ENCODE assay signal across 27 mouse cellular contexts in the genomic region with DNA sequence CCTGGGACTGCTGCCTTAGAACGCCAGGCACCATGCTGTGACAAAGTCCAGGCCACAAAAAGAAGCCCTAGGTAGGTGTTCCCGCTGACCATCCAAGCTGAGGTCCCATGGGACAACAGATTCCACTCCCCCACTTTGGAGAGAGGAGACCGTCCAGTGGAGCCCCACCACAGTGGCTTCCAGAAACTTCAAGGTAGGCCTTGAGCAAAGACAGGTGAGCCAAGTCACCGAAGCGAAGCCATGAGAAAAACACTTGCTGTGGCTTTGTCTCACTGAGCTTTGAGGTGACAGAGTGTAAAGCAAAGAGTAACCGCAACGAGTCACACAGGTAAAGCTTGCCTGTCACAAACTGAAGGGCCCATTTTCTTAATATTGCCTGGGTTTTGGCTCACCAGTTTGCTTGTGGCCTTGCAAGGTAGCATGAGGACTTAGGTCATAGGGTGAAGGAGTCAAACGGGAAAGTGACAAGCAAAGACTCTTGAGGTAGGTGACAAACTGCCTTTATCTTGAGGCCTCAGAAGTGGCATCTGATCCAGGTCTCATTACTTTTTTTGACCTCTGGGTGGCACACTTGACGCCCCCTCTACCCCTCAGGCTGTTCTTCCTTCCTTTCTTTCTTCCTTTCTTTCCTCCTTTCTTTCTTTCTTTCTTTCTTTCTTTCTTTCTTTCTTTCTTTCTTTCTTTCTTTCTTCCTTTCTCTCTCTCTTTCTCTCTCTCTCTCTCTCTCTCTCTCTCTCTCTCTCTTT.
DNase-seq lines count a peak whose midpoint lies in the region; ATAC-seq and TF ChIP-seq lines count a peak whose summit lies in the region.
"Had no signal": no experiment of that assay in that cellular context is flagged by ENCODE, and none has a peak within 500 bp of the region (broad histone marks: within the 10 kb centered on the region; RNA-seq: fewer than 3 reads in every experiment).

No protein-coding gene starts in this region.

- H3K36me3 ChIP-seq in intestine, postnatal 0 days (ENCODE audit: control insufficient read depth, insufficient read depth): no peaks in the 10 kb centered on the region
- no peaks in the 10 kb centered on the region for H3K36me3 ChIP-seq in intestine, embryonic 15.5 days
- H3K36me3 ChIP-seq in MEL (ENCODE audit: control insufficient read depth in 1 of 2, insufficient read depth in 2 of 2, low read length in 2 of 2): no peaks in the 10 kb centered on the region
- H3K36me3 ChIP-seq in splenic B cell, adult 2 months (ENCODE audit: control insufficient read depth, insufficient read depth, low read length, poor library complexity, severe bottlenecking): no peaks in the 10 kb centered on the region
- H3K36me3 ChIP-seq: G1E; heart, embryonic 13.5 days; hindbrain, embryonic 13.5 days; midbrain, embryonic 15.5 days; neural tube, embryonic 12.5 days had no signal

- H3K4me3 ChIP-seq in intestine, postnatal 0 days (ENCODE audit: low read depth, low read length): no peak overlapping the region
- no peak overlapping the region for H3K4me3 ChIP-seq in intestine, embryonic 15.5 days (replicated peaks)
- H3K4me3 ChIP-seq in MEL (ENCODE audit: control insufficient read depth in 1 of 2, insufficient read depth in 1 of 2, low read depth in 2 of 2, low read length in 2 of 2): no peak overlapping the region
- H3K4me3 ChIP-seq: embryonic facial prominence, embryonic 13.5 days; erythroblast, embryonic 14.5 days; gastrocnemius, adult 2 months; heart, embryonic 13.5 days; hindbrain, embryonic 13.5 days; megakaryocyte, embryonic 14.5 days; midbrain, embryonic 15.5 days; neural tube, embryonic 12.5 days had no signal

- H3K27me3 ChIP-seq in intestine, postnatal 0 days (replicated peaks; ENCODE audit: control insufficient read depth, insufficient read depth, low read length): no peaks in the 10 kb centered on the region
- no peaks in the 10 kb centered on the region for H3K27me3 ChIP-seq in intestine, embryonic 15.5 days (replicated peaks)
- H3K27me3 ChIP-seq in MEL (ENCODE audit: control insufficient read depth in 1 of 2, insufficient read depth in 2 of 2, low read length in 2 of 2): no peaks in the 10 kb centered on the region
- H3K27me3 ChIP-seq in splenic B cell, adult 2 months (ENCODE audit: control insufficient read depth, insufficient read depth, low read length, poor library complexity, severe bottlenecking): no peaks in the 10 kb centered on the region
- H3K27me3 ChIP-seq: embryonic facial prominence, embryonic 13.5 days; heart, embryonic 13.5 days; hindbrain, embryonic 13.5 days; megakaryocyte, embryonic 14.5 days; midbrain, embryonic 15.5 days; neural tube, embryonic 12.5 days had no signal

- peak; percentile 6 for DNase-seq in CD4-positive, CD25-positive, alpha-beta regulatory T cell, adult 2 months (ENCODE audit: low read depth, low spot score)
- peak; percentile 4 for DNase-seq in MEL (ENCODE audit: low read depth, low spot score)
- peak; percentile 10 for DNase-seq in splenic B cell, adult 2 months (ENCODE audit: low read depth, low spot score)
- DNase-seq in layer of hippocampus, postnatal 36 days: no peak
- DNase-seq: adrenal gland, adult 8-10 months; cerebellum, adult 11-12 months; cerebellum, postnatal 25 days; embryo, embryonic 11 days; gastrocnemius, adult 2 months; heart, postnatal 14 days; lung, adult 18-20 months; right cerebral cortex, postnatal 14 days; thymus, postnatal 36 days had no signal

- 71% methylated on average over 9 of the region's 9 CpGs for WGBS in intestine, postnatal 0 days
- 73% methylated on average over 9 of the region's 9 CpGs for WGBS in intestine, embryonic 15.5 days

- H3K9ac ChIP-seq in intestine, postnatal 0 days (ENCODE audit: low read depth, low read length): no peak overlapping the region
- no peak overlapping the region for H3K9ac ChIP-seq in intestine, embryonic 15.5 days
- H3K9ac ChIP-seq in MEL (ENCODE audit: control insufficient read depth, low read depth, low read length, poor library complexity, severe bottlenecking): no peak overlapping the region
- H3K9ac ChIP-seq: embryonic facial prominence, embryonic 13.5 days; heart, embryonic 13.5 days; hindbrain, embryonic 13.5 days; midbrain, embryonic 15.5 days; neural tube, embryonic 12.5 days had no signal

- H3K9me3 ChIP-seq in intestine, postnatal 0 days (ENCODE audit: control insufficient read depth): no peaks in the 10 kb centered on the region
- H3K9me3 ChIP-seq in intestine, embryonic 15.5 days: no peaks in the 10 kb centered on the region
- H3K9me3 ChIP-seq in MEL (replicated peaks; ENCODE audit: insufficient read depth, low read length): no peaks in the 10 kb centered on the region
- H3K9me3 ChIP-seq: embryonic facial prominence, embryonic 13.5 days; G1E; heart, embryonic 13.5 days; hindbrain, embryonic 13.5 days; megakaryocyte, embryonic 14.5 days; midbrain, embryonic 15.5 days; neural tube, embryonic 12.5 days had no signal

- peak; percentile 20 for TF ChIP-seq RAD21 in MEL (IDR thresholded peaks at IDR 0.05; ENCODE audit: low read depth, low read length)

- H3K4me1 ChIP-seq in intestine, postnatal 0 days (replicated peaks; ENCODE audit: control insufficient read depth, insufficient read depth, low read length): no peaks in the 10 kb centered on the region
- no peaks in the 10 kb centered on the region for H3K4me1 ChIP-seq in intestine, embryonic 15.5 days (replicated peaks)
- no peaks in the 10 kb centered on the region for H3K4me1 ChIP-seq in MEL (ENCODE audit: control insufficient read depth in 1 of 2, insufficient read depth in 2 of 2, low read length in 2 of 2)
- H3K4me1 ChIP-seq: embryonic facial prominence, embryonic 13.5 days; heart, embryonic 13.5 days; hindbrain, embryonic 13.5 days; megakaryocyte, embryonic 14.5 days; midbrain, embryonic 15.5 days; neural tube, embryonic 12.5 days had no signal

- TF ChIP-seq POLR2A in MEL (IDR thresholded peaks at IDR 0.05; ENCODE audit: control insufficient read depth in 1 of 2, insufficient read depth in 1 of 2, low read depth in 1 of 2, low read length in 2 of 2, poor library complexity in 1 of 2): no peak

- H3K79me2 ChIP-seq in MEL (ENCODE audit: control insufficient read depth, insufficient read depth, low read length, poor library complexity): no peaks in the 10 kb centered on the region

- no peak for TF ChIP-seq EP300 in MEL (IDR thresholded peaks at IDR 0.05; ENCODE audit: low read depth in 1 of 2, low read length in 2 of 2)

- H3K4me2 ChIP-seq in intestine, postnatal 0 days (replicated peaks; ENCODE audit: low read depth): no peak overlapping the region
- no peak overlapping the region for H3K4me2 ChIP-seq in intestine, embryonic 15.5 days (replicated peaks)
- H3K4me2 ChIP-seq: embryonic facial prominence, embryonic 13.5 days; heart, embryonic 13.5 days; hindbrain, embryonic 13.5 days; midbrain, embryonic 15.5 days; neural tube, embryonic 12.5 days had no signal

- ATAC-seq in CD4-positive, CD25-positive, alpha-beta regulatory T cell, adult 4 months: no peak
- no peak for ATAC-seq in intestine, postnatal 0 days
- ATAC-seq in intestine, embryonic 15.5 days: no peak
- ATAC-seq: activated CD4-positive, CD25-positive, alpha-beta regulatory T cell, adult 4 months; forebrain, embryonic 14.5 days; inflammation-experienced regulatory T-cells, adult 6 months; midbrain, embryonic 15.5 days had no signal

- no peak overlapping the region for H3K27ac ChIP-seq in intestine, postnatal 0 days (ENCODE audit: low read depth, low read length)
- no peak overlapping the region for H3K27ac ChIP-seq in intestine, embryonic 15.5 days
- no peak overlapping the region for H3K27ac ChIP-seq in MEL (ENCODE audit: control insufficient read depth, low read depth, low read length)
- H3K27ac ChIP-seq: embryonic facial prominence, embryonic 13.5 days; heart, embryonic 13.5 days; hindbrain, embryonic 13.5 days; midbrain, embryonic 15.5 days; neural tube, embryonic 12.5 days had no signal

- TF ChIP-seq CTCF in intestine, postnatal 0 days (IDR thresholded peaks at IDR 0.05; ENCODE audit: low read depth): peak; percentile 18; the same call in 1 of the 2 replicates
- TF ChIP-seq CTCF in MEL (IDR thresholded peaks at IDR 0.05 in 2 of 3, conservative IDR thresholded peaks at IDR 0.05 in 1 of 3; ENCODE audit: control insufficient read depth in 1 of 3, insufficient read depth in 1 of 3, low read depth in 2 of 3, low read length in 3 of 3, poor library complexity in 1 of 3, severe bottlenecking in 1 of 3): peak in 2 of 3 experiments; percentile 18 to 35; a peak in 2 of 6 replicates

TF ChIP-seq in MEL, 35 proteins besides CTCF, POLR2A, EP300 and RAD21:
- no peak for TF ChIP-seq CHD2 (IDR thresholded peaks at IDR 0.05; ENCODE audit: low read length)
- TF ChIP-seq SMC3 (IDR thresholded peaks at IDR 0.05; ENCODE audit: low read depth, low read length): peak; percentile 39
- no peak for TF ChIP-seq JUND (IDR thresholded peaks at IDR 0.05; ENCODE audit: low read depth, low read length)
- no peak for TF ChIP-seq POLR2AphosphoS5 (IDR thresholded peaks at IDR 0.05; ENCODE audit: borderline replicate concordance, low read depth, low read length)
- no peak for TF ChIP-seq CHD1 (IDR thresholded peaks at IDR 0.05; ENCODE audit: low read depth, low read length)
- no peak for TF ChIP-seq USF1 (IDR thresholded peaks at IDR 0.05; ENCODE audit: low read depth, low read length)
- TF ChIP-seq ZNF384 (IDR thresholded peaks at IDR 0.05; ENCODE audit: low read depth, low read length): no peak
- TF ChIP-seq GATA1 (IDR thresholded peaks at IDR 0.05; ENCODE audit: low read depth, low read length): no peak
- TF ChIP-seq NELFE (IDR thresholded peaks at IDR 0.05; ENCODE audit: low read depth, low read length): no peak

Comparison
In these comparisons a context has a peak if more than half of its experiments do, and no peak if none do; other contexts are left out.
1. DNase-seq: peak in CD4-positive, CD25-positive, alpha-beta regulatory T cell, adult 2 months (single experiment), MEL (single experiment) and splenic B cell, adult 2 months (single experiment); none in layer of hippocampus, postnatal 36 days (0 of 2).